In the genomic region with DNA sequence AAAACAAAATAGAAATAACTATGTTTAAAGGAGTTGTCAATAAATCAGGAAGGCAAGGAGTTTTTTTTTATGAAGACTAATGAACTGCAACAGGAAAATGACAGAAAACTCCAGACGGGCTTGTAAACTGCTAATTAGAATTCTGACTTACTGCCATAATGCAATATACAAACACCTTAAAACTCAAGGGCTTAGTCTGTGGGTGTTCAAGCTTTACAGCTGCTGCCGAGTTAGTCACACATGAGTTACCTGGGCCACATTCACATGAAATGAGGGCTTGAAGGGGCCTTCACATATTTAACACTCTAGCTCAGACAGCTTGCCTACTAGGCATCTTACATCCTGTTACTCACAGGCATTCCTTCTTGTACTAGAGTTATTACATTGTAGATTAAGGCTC, we compare ENCODE assay signal across 30 mouse cellular contexts.
A peak's percentile ranks its signal among the peaks of the same experiment; 100 is the strongest.
DNase-seq lines count a peak whose midpoint lies in the region; ATAC-seq and TF ChIP-seq lines count a peak whose summit lies in the region.
"Had no signal": no experiment of that assay in that cellular context is flagged by ENCODE, and none has a peak within 500 bp of the region (broad histone marks: within the 10 kb centered on the region; RNA-seq: fewer than 3 reads in every experiment).

No protein-coding gene starts in this region.

- H3K9me3 ChIP-seq in forebrain, embryonic 15.5 days: no peaks in the 10 kb centered on the region
- H3K9me3 ChIP-seq in forebrain, embryonic 13.5 days (replicated peaks): no peaks in the 10 kb centered on the region
- no peaks in the 10 kb centered on the region for H3K9me3 ChIP-seq in limb, embryonic 12.5 days
- no peaks in the 10 kb centered on the region for H3K9me3 ChIP-seq in limb, embryonic 10.5 days (replicated peaks)
- H3K9me3 ChIP-seq: embryonic facial prominence, embryonic 12.5 days; heart, embryonic 10.5 days; heart, embryonic 15.5 days; hindbrain, embryonic 13.5 days; intestine, embryonic 15.5 days; limb, embryonic 15.5 days; liver, embryonic 13.5 days; megakaryocyte, embryonic 14.5 days; midbrain, embryonic 15.5 days; neural tube, embryonic 12.5 days had no signal

- DNase-seq in limb, embryonic 10.5 days (ENCODE audit: low spot score): no peak
- DNase-seq in brain, embryonic 14.5 days (ENCODE audit: low read depth): peak; percentile 68
- peak; percentile 2 for DNase-seq in hindlimb bud, embryonic 11.5 days (ENCODE audit: extremely low spot score, low read depth, low spot score)
- DNase-seq in heart, postnatal 36 days: no peak
- DNase-seq: adrenal gland, postnatal 25 days; cerebellum, adult 18-20 months; cerebellum, postnatal 25 days; gastrocnemius, postnatal 25 days; heart, adult 11 months; kidney, adult 2 months; kidney, postnatal 10 days; layer of hippocampus, postnatal 36 days; liver, embryonic 13.5 days; lung, adult 18-20 months; lung, postnatal 4 days; right cerebral cortex, postnatal 14 days had no signal

- no peak overlapping the region for H3K4me2 ChIP-seq in forebrain, embryonic 15.5 days (replicated peaks)
- no peak overlapping the region for H3K4me2 ChIP-seq in forebrain, embryonic 13.5 days
- no peak overlapping the region for H3K4me2 ChIP-seq in limb, embryonic 12.5 days
- H3K4me2 ChIP-seq: embryonic facial prominence, embryonic 12.5 days; heart, embryonic 15.5 days; hindbrain, embryonic 13.5 days; intestine, embryonic 15.5 days; limb, embryonic 15.5 days; liver, embryonic 13.5 days; midbrain, embryonic 15.5 days; neural tube, embryonic 12.5 days had no signal

- H3K4me1 ChIP-seq in forebrain, embryonic 15.5 days: no peaks in the 10 kb centered on the region
- H3K4me1 ChIP-seq in forebrain, embryonic 13.5 days: no peaks in the 10 kb centered on the region
- H3K4me1 ChIP-seq in limb, embryonic 12.5 days (replicated peaks): no peaks in the 10 kb centered on the region
- H3K4me1 ChIP-seq in limb, embryonic 10.5 days: no peaks in the 10 kb centered on the region; the same call in 1 of the 2 replicates
- H3K4me1 ChIP-seq: embryonic facial prominence, embryonic 12.5 days; heart, embryonic 10.5 days; heart, embryonic 15.5 days; hindbrain, embryonic 13.5 days; intestine, embryonic 15.5 days; limb, embryonic 15.5 days; liver, embryonic 13.5 days; megakaryocyte, embryonic 14.5 days; midbrain, embryonic 15.5 days; neural tube, embryonic 12.5 days had no signal

- 0 out of 2 replicates have a peak, but pooled peaks have one; percentile 16 for ATAC-seq in forebrain, embryonic 15.5 days (replicated peaks)
- no peak for ATAC-seq in forebrain, embryonic 13.5 days
- ATAC-seq in limb, embryonic 12.5 days (ENCODE audit: insufficient number of reproducible peaks, insufficient read depth, low FRiP score, low TSS enrichment, low read depth): 0 out of 2 replicates have a peak, but pooled peaks have one; percentile 37
- ATAC-seq: CD4-positive, CD25-positive, alpha-beta regulatory T cell, adult 4 months; intestine, embryonic 15.5 days; lung, postnatal 0 days; midbrain, embryonic 15.5 days had no signal

- no peak for TF ChIP-seq POLR2A in brain, embryonic 14.5 days (IDR thresholded peaks at IDR 0.05; ENCODE audit: borderline replicate concordance, extremely low read depth, insufficient read depth, insufficient read length, poor library complexity, severe bottlenecking)

- H3K27ac ChIP-seq in forebrain, embryonic 15.5 days (replicated peaks): no peak overlapping the region
- H3K27ac ChIP-seq in forebrain, embryonic 13.5 days: no peak overlapping the region
- no peak overlapping the region for H3K27ac ChIP-seq in limb, embryonic 12.5 days
- no peak overlapping the region for H3K27ac ChIP-seq in limb, embryonic 10.5 days
- H3K27ac ChIP-seq: embryonic facial prominence, embryonic 12.5 days; heart, embryonic 10.5 days; heart, embryonic 15.5 days; hindbrain, embryonic 13.5 days; intestine, embryonic 15.5 days; limb, embryonic 15.5 days; liver, embryonic 13.5 days; midbrain, embryonic 15.5 days; neural tube, embryonic 12.5 days had no signal

- intact Hi-C loops in heart, postnatal 36 days (cut with DNase I): no loop called here

- no peaks in the 10 kb centered on the region for H3K27me3 ChIP-seq in forebrain, embryonic 15.5 days
- H3K27me3 ChIP-seq in forebrain, embryonic 13.5 days: no peaks in the 10 kb centered on the region
- H3K27me3 ChIP-seq in limb, embryonic 12.5 days: no peaks in the 10 kb centered on the region
- H3K27me3 ChIP-seq in limb, embryonic 10.5 days (ENCODE audit: low read depth, poor library complexity, severe bottlenecking): no peaks in the 10 kb centered on the region
- H3K27me3 ChIP-seq: embryonic facial prominence, embryonic 12.5 days; heart, embryonic 15.5 days; hindbrain, embryonic 13.5 days; intestine, embryonic 15.5 days; limb, embryonic 15.5 days; liver, embryonic 13.5 days; megakaryocyte, embryonic 14.5 days; midbrain, embryonic 15.5 days; neural tube, embryonic 12.5 days had no signal

- H3K9ac ChIP-seq in forebrain, embryonic 15.5 days (replicated peaks): no peak overlapping the region
- H3K9ac ChIP-seq in forebrain, embryonic 13.5 days: no peak overlapping the region
- no peak overlapping the region for H3K9ac ChIP-seq in limb, embryonic 12.5 days (replicated peaks)
- H3K9ac ChIP-seq: embryonic facial prominence, embryonic 12.5 days; heart, embryonic 15.5 days; hindbrain, embryonic 13.5 days; intestine, embryonic 15.5 days; limb, embryonic 15.5 days; liver, embryonic 13.5 days; midbrain, embryonic 15.5 days; neural tube, embryonic 12.5 days had no signal

- no peak for TF ChIP-seq CTCF in brain, embryonic 14.5 days (IDR thresholded peaks at IDR 0.05; ENCODE audit: borderline replicate concordance, extremely low read depth, insufficient read depth, insufficient read length)

- H3K36me3 ChIP-seq in forebrain, embryonic 15.5 days: no peaks in the 10 kb centered on the region
- no peaks in the 10 kb centered on the region for H3K36me3 ChIP-seq in forebrain, embryonic 13.5 days (ENCODE audit: poor library complexity, severe bottlenecking)
- H3K36me3 ChIP-seq in limb, embryonic 12.5 days: no peaks in the 10 kb centered on the region
- H3K36me3 ChIP-seq in limb, embryonic 10.5 days: no peaks in the 10 kb centered on the region
- H3K36me3 ChIP-seq: embryonic facial prominence, embryonic 12.5 days; heart, embryonic 10.5 days; heart, embryonic 15.5 days; hindbrain, embryonic 13.5 days; intestine, embryonic 15.5 days; limb, embryonic 15.5 days; liver, embryonic 13.5 days; midbrain, embryonic 15.5 days; neural tube, embryonic 12.5 days had no signal

- H3K4me3 ChIP-seq in forebrain, embryonic 15.5 days: no peak overlapping the region
- no peak overlapping the region for H3K4me3 ChIP-seq in forebrain, embryonic 13.5 days
- H3K4me3 ChIP-seq in limb, embryonic 12.5 days (replicated peaks): no peak overlapping the region
- no peak overlapping the region for H3K4me3 ChIP-seq in limb, embryonic 10.5 days
- H3K4me3 ChIP-seq: embryonic facial prominence, embryonic 12.5 days; heart, embryonic 10.5 days; heart, embryonic 15.5 days; hindbrain, embryonic 13.5 days; intestine, embryonic 15.5 days; limb, embryonic 15.5 days; liver, embryonic 13.5 days; megakaryocyte, embryonic 14.5 days; midbrain, embryonic 15.5 days; neural tube, embryonic 12.5 days had no signal

- WGBS in forebrain, embryonic 15.5 days: 31% methylated on average over 2 of the region's 2 CpGs
- 28% methylated on average over 2 of the region's 2 CpGs for WGBS in forebrain, embryonic 13.5 days
- 13% methylated on average over 2 of the region's 2 CpGs for WGBS in limb, embryonic 12.5 days
- 44% methylated on average over 2 of the region's 2 CpGs for WGBS in limb, embryonic 10.5 days

Comparison
In these comparisons a context has a peak if more than half of its experiments do, and no peak if none do; other contexts are left out.
1. DNase-seq: peak in brain, embryonic 14.5 days (single experiment) and hindlimb bud, embryonic 11.5 days (single experiment); none in limb, embryonic 10.5 days (single experiment) and heart, postnatal 36 days (0 of 2).